Mouse (Mus musculus) myocyte (in vitro differentiated cells): ENCODE measurements around the gene Chmp2a. TPM values are rescaled to one million over a fixed set of nuclear protein-coding genes. Genes with fewer than 3 reads are reported as not detected.

Experiments used
- H3K27me3 ChIP-seq: one replicate; pipeline ENCODE4 v1.6.1; 2011; ENCODE audit not compliant: control insufficient read depth, insufficient read depth, insufficient read length
- H3K36me3 ChIP-seq: one replicate; pipeline ENCODE4 v1.6.1; 2011; ENCODE audit not compliant: control insufficient read depth, insufficient read depth
- H3K4me2 ChIP-seq: one replicate; pipeline ENCODE4 v1.6.1; 2011; ENCODE audit warnings: low read depth, control low read depth
- H3K4me3 ChIP-seq: one replicate; pipeline ENCODE4 v1.5.1; 2011; ENCODE audit warnings: mild to moderate bottlenecking, control low read depth, moderate library complexity
- H3K79me2 ChIP-seq: one replicate; pipeline ENCODE4 v1.6.1; 2011; ENCODE audit not compliant: control insufficient read depth, insufficient read depth
- H3ac ChIP-seq: one replicate; pipeline ENCODE4 v1.6.1; 2011; ENCODE audit not compliant: control insufficient read depth, insufficient read length
- CEBPB ChIP-seq: IDR thresholded peaks from 2 replicates; pipeline ENCODE4 v1.6.1; 2011; ENCODE audit warnings: mild to moderate bottlenecking, moderate library complexity; ENCODE audit not compliant: poor library complexity, insufficient read depth, severe bottlenecking
- E2F4 ChIP-seq: IDR thresholded peaks from one replicate; pipeline ENCODE4 v1.6.1; 2011; ENCODE audit warnings: mild to moderate bottlenecking, control low read depth, moderate library complexity; ENCODE audit not compliant: insufficient read depth
- MAX ChIP-seq: IDR thresholded peaks from one replicate; pipeline ENCODE4 v1.6.1; 2011; ENCODE audit warnings: low read depth, mild to moderate bottlenecking, control low read depth
- MYOD1 ChIP-seq, 3 experiments: IDR thresholded peaks; one replicate each; pipeline ENCODE4 v1.6.1; 2011; ENCODE audit warnings: control low read depth in 2 of 3, low read depth in 2 of 3, mild to moderate bottlenecking in 2 of 3, moderate library complexity in 1 of 3; ENCODE audit not compliant: insufficient read length in 2 of 3, control insufficient read depth in 1 of 3
- MYOG ChIP-seq, 3 experiments: IDR thresholded peaks; one replicate each; pipeline ENCODE4 v1.6.1; 2011; ENCODE audit warnings: control low read depth in 2 of 3, low read depth in 2 of 3, mild to moderate bottlenecking in 2 of 3; ENCODE audit not compliant: insufficient read length in 2 of 3, control insufficient read depth in 1 of 3, insufficient read depth in 1 of 3
- POLR2A ChIP-seq: IDR thresholded peaks from one replicate; pipeline ENCODE4 v1.6.1; 2011; ENCODE audit warnings: low read depth, mild to moderate bottlenecking, control low read depth, moderate library complexity; ENCODE audit not compliant: insufficient read length
- POLR2AphosphoS2 ChIP-seq: IDR thresholded peaks from one replicate; pipeline ENCODE4 v1.6.1; 2011; ENCODE audit warnings: low read depth, control low read depth; ENCODE audit not compliant: insufficient read length
- REST ChIP-seq: IDR thresholded peaks from one replicate; pipeline ENCODE4 v1.6.1; 2011; ENCODE audit warnings: mild to moderate bottlenecking, control low read depth, moderate library complexity; ENCODE audit not compliant: insufficient read depth, insufficient read length
- SRF ChIP-seq: IDR thresholded peaks from one replicate; pipeline ENCODE4 v1.6.1; 2011; ENCODE audit warnings: low read depth; ENCODE audit not compliant: control insufficient read depth, insufficient read length
- TCF12 ChIP-seq: IDR thresholded peaks from one replicate; pipeline ENCODE4 v1.6.1; 2011; ENCODE audit warnings: mild to moderate bottlenecking, control low read depth; ENCODE audit not compliant: poor library complexity, insufficient read depth, severe bottlenecking
- TCF3 ChIP-seq: IDR thresholded peaks from one replicate; pipeline ENCODE4 v1.6.1; 2011; ENCODE audit warnings: low read depth, control low read depth; ENCODE audit not compliant: insufficient read length
- USF1 ChIP-seq: IDR thresholded peaks from one replicate; pipeline ENCODE4 v1.6.1; 2011; ENCODE audit warnings: low read depth, mild to moderate bottlenecking, control low read depth, moderate library complexity
- polyA plus RNA-seq: library from polyadenylated mRNA; unstranded; fragments of >200 nt; fragmentation: generic; extraction: Trizol; gene quantifications from one replicate; pipeline ENCODE4 v1.2.1, GENCODE M21; 2012; ENCODE audit warnings: missing spikeins

Chmp2a gene
- polyA plus RNA-seq, 1 experiment, result 189 TPM

DNA sequence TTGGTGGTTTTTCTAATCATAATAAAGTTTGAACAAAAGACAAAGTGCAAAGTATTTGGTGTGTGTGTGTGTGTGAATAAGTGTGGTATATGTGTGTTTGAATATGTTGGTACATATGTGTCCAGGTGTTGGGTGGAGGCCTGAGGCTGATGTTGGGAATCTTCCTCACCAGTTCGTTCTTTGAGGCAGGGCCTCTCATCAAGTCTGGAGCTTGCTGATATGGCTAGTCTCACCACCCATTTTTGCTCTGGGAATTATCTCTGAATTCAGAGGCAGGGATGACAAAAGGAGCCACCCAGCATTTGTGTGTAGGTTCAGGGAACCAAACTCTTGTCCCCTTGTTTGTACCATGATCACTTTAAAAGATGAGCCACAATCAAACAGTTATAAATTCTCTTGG, 48.9 kb downstream of the Chmp2a start:
- Histone ChIP-seq H3K4me3 (no peak overlapping the region), H3K27me3 (no peaks in the 10 kb centered on the region), H3K79me2 (no peaks in the 10 kb centered on the region), H3K36me3 (no peaks in the 10 kb centered on the region), H3K4me2 (no peak overlapping the region), H3ac (no peak overlapping the region)
- no peak for TF ChIP-seq TCF3
- no peak for TF ChIP-seq POLR2A
- TF ChIP-seq USF1, result no peak
- TF ChIP-seq MAX, result no peak
- no peak for TF ChIP-seq SRF
- TF ChIP-seq POLR2AphosphoS2, result no peak
- TF ChIP-seq MYOD1 (IDR thresholded peaks at IDR 0.05; ENCODE audit: control insufficient read depth in 1 of 3, insufficient read length in 2 of 3, low read depth in 2 of 3), result no peak
- TF ChIP-seq MYOG (IDR thresholded peaks at IDR 0.05; ENCODE audit: control insufficient read depth in 1 of 3, insufficient read depth in 1 of 3, insufficient read length in 2 of 3, low read depth in 2 of 3), result no peak
- TF ChIP-seq CEBPB, result no peak
- TF ChIP-seq TCF12, result no peak
- TF ChIP-seq E2F4, result no peak
- TF ChIP-seq REST, result no peak

Other genes starting within 250 kb of the Chmp2a start
- 0.22 TPM for gene Zscan18, start 231.2 kb downstream of the Chmp2a start, polyA plus RNA-seq
- 1.0 TPM for gene Zfp329, start 215.9 kb downstream of the Chmp2a start, polyA plus RNA-seq
- gene Zfp110, start 200.0 kb downstream of the Chmp2a start, polyA plus RNA-seq, result 11.4 TPM
- 1.2 TPM for gene Zfp128, start 153.6 kb downstream of the Chmp2a start, polyA plus RNA-seq
- 3.1 TPM for gene Zscan22, start 137.0 kb downstream of the Chmp2a start, polyA plus RNA-seq
- gene Rps5, start 112.5 kb downstream of the Chmp2a start, polyA plus RNA-seq, result 2,432 TPM
- gene Rnf225, start 107.4 kb downstream of the Chmp2a start, polyA plus RNA-seq, result 0.91 TPM
- gene Zfp324, start 69.0 kb downstream of the Chmp2a start, polyA plus RNA-seq, result 1.9 TPM
- 1.7 TPM for gene Zfp446, start 57.0 kb downstream of the Chmp2a start, polyA plus RNA-seq
- gene Slc27a5, start 36.6 kb downstream of the Chmp2a start, polyA plus RNA-seq, result not detected
- gene Trim28, start 35.7 kb downstream of the Chmp2a start, polyA plus RNA-seq, result 252 TPM
- gene Zbtb45, start 24.8 kb downstream of the Chmp2a start, polyA plus RNA-seq, result 8.2 TPM
- gene Ube2m, start 3.5 kb upstream of the Chmp2a start, polyA plus RNA-seq, result 227 TPM
- 0.37 TPM for gene Mzf1, start 20.0 kb upstream of the Chmp2a start, polyA plus RNA-seq
- gene Vmn1r85, start 60.4 kb upstream of the Chmp2a start, polyA plus RNA-seq, result not detected
- not detected for gene Vmn1r86, start 85.1 kb upstream of the Chmp2a start, polyA plus RNA-seq
- gene Vmn1r87, start 105.3 kb upstream of the Chmp2a start, polyA plus RNA-seq, result not detected
- gene Vmn1r88, start 124.8 kb upstream of the Chmp2a start, polyA plus RNA-seq, result not detected
- not detected for gene Vmn1r89, start 178.2 kb upstream of the Chmp2a start, polyA plus RNA-seq
- 17.5 TPM for gene Lig1, start 242.5 kb upstream of the Chmp2a start, polyA plus RNA-seq
- 3.2 TPM for gene Zswim9, start 243.9 kb upstream of the Chmp2a start, polyA plus RNA-seq